Mouse (Mus musculus) adrenal gland, adult (tissue): ENCODE measurements around the gene Cpt1a.

Experiments used
- DNase-seq, 2 experiments: peaks; one replicate each; pipeline ENCODE4 v3.0.0; 2022 to 2023; ENCODE audit warnings: low spot score in 1 of 2; ENCODE audit not compliant: inconsistent age in 2 of 2

Gene Cpt1a

GRCm38 (mm10) chr19:3422981-3423380 lies 100.8 kb downstream of the Cpt1a start:
- no peak for DNase-seq

- no peak for DNase-seq
Observed at GRCm38 (mm10) chr19:3424214-3424613, 102.1 kb downstream of the Cpt1a start.

DNA sequence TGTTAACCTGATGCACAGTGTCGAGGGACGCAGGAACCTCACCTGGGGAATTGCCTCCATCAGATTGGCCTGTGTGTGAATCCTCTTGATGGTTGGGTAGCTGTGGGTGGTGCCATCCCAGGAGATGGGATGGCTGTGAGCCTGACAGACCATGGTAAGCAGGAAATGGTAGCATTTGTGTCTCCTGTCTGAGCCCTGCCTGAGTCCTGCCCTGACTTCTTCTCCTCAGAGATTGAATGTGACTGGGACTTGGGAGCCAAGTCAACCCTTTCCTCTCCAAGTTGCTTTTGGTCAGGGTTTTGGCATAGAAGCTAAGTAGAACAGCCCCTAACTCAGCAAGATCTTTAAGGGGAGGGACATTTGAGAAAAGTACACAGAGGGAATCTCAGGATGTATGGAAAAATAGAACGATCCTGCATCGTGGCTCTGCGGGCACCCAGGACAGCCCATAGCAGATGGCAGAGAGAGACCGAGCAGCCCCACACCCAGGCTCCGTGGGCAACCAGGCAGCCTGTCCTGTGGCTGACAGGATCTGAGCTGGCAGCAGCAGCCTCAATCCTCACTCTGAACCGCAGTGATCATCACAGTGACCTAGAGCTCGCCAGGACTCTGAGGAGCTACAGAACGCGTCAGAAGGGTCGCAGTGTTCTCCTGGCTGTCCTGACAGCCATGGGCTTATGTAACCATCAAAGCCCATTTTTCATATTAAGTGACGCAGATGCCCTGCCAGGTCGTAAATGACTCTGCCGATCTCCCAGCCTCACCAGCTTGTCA lies 106.1 kb downstream of the Cpt1a start:
- peak; percentile 38 to 79 for DNase-seq

GRCm38 (mm10) chr19:3429156-3429816 lies 107.2 kb downstream of the Cpt1a start:
- DNase-seq = no peak

DNA sequence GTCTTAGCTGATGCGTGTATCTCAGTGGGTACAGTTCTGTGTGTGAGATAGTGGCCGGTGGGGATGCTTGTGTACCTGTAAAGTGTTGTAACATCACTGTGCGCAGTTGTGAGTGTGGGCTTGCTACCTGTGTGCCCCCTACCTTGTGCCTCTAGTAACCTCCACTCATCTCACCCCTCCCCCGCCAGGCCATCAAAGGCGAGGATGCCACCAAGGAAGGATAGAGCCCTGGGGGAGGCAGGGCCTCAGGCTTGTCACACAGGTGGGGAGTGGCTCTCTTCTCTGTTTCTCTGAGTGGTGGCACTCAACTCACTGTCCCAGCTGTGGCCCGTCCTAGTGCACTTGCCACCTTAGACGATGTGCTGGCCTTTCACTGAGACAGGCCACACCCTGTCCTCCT lies 108.9 kb downstream of the Cpt1a start:
- no peak for DNase-seq

DNA sequence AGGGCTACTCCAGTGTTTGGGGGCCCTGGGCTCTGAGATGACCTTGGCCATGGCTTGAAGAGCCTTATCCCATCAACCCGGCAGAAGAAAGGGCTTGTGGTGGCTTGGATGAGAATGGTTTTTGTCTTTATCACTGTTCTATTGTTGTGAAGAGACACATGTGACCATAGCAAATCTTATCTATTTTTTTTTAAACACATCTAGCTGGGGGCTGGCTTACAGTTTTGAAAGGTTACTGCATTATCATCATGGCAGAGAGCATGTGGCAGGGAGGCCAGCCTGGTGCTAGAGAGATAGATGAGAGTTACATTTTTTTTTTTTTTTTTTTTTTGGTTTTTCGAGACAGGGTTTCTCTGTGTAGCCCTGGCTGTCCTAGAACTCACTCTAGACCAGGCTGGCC lies 109.8 kb downstream of the Cpt1a start:
- DNase-seq = no peak

GRCm38 (mm10) chr19:3434124-3434523 lies 112.0 kb downstream of the Cpt1a start:
- DNase-seq = no peak

DNA sequence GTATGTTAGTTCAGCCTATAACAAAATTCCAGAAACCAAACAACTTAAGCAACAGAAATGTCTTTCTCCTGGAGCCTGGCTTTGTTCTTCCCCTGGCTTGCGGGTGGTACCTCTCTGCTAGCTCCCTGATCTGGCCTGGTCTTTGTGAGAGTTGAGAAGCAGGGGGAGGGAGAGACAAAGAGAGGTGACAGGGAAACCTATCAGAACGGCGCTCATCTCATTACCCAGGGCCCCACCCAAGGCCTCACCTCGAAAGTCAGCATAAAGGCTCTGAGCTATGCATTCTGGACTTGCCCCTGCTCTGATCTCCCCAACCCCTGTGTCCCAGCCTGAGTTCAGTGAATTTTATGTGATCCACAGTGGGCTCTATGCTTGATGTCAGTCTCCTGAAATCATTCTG lies 112.5 kb downstream of the Cpt1a start:
- DNase-seq = no peak
